Mouse (Mus musculus): ENCODE measurements at regions not wholly inside any gene's neighbourhood (a gene's known extent, or its start where the extent isn't known, plus 50 kb on each side); places are given as distances from the start of the nearest gene placed in this dataset.

GRCm38 (mm10) chr5:125843259-125843658 lies 311.7 kb downstream of the Tmem132b start:
- no peaks in the 10 kb centered on the region for H3K36me3 ChIP-seq (replicated peaks)

GRCm38 (mm10) chr5:125849722-125850121 lies 318.1 kb downstream of the Tmem132b start:
- WGBS = 86% methylated on average over 7 of the region's 7 CpGs
- no peak for DNase-seq (ENCODE audit: low spot score)
- Histone ChIP-seq H3K27ac (replicated peaks) (no peak overlapping the region), H3K4me3 (no peak overlapping the region), H3K36me3 (replicated peaks) (no peaks in the 10 kb centered on the region), H3K4me1 (no peaks in the 10 kb centered on the region), H3K27me3 (replicated peaks; ENCODE audit: low read depth, poor library complexity, severe bottlenecking) (no peaks in the 10 kb centered on the region), H3K9me3 (peaks cover 9% of the 10 kb centered on the region; the same call in 1 of the 2 replicates)

More at GRCm38 (mm10) chr5:125843259-125843658, 311.7 kb downstream of the Tmem132b start:
- Histone ChIP-seq H3K4me1 (no peaks in the 10 kb centered on the region), H3K9me3 (peaks cover 4% of the 10 kb centered on the region; the same call in 1 of the 2 replicates), H3K4me3 (no peak overlapping the region), H3K27ac (replicated peaks) (no peak overlapping the region), H3K27me3 (replicated peaks; ENCODE audit: low read depth, poor library complexity, severe bottlenecking) (no peaks in the 10 kb centered on the region)
- DNase-seq (ENCODE audit: low spot score) = no peak
- 79% methylated on average over 6 of the region's 6 CpGs for WGBS

- no peaks in the 10 kb centered on the region for H3K36me3 ChIP-seq (replicated peaks)
- WGBS = 79% methylated on average over 9 of the region's 9 CpGs
- no peaks in the 10 kb centered on the region for H3K4me1 ChIP-seq
These were observed 344.7 kb downstream of the Tmem132b start for GRCm38 (mm10) chr5:125876296-125876695.

GRCm38 (mm10) chr5:125888840-125889239 lies 357.3 kb downstream of the Tmem132b start:
- Histone ChIP-seq H3K4me1 (no peaks in the 10 kb centered on the region), H3K4me3 (no peak overlapping the region)
- 83% methylated on average over 2 of the region's 2 CpGs for WGBS

More at GRCm38 (mm10) chr5:125876296-125876695, 344.7 kb downstream of the Tmem132b start:
- Histone ChIP-seq H3K4me3 (no peak overlapping the region), H3K27me3 (replicated peaks; ENCODE audit: low read depth, poor library complexity, severe bottlenecking) (no peaks in the 10 kb centered on the region), H3K27ac (replicated peaks) (no peak overlapping the region), H3K9me3 (no peaks in the 10 kb centered on the region)
- DNase-seq (ENCODE audit: low spot score) = no peak

GRCm38 (mm10) chr5:125893864-125894263 lies 362.3 kb downstream of the Tmem132b start:
- Histone ChIP-seq H3K4me1 (no peaks in the 10 kb centered on the region), H3K4me3 (no peak overlapping the region), H3K27me3 (replicated peaks; ENCODE audit: low read depth, poor library complexity, severe bottlenecking) (no peaks in the 10 kb centered on the region), H3K9me3 (no peaks in the 10 kb centered on the region), H3K36me3 (replicated peaks) (no peaks in the 10 kb centered on the region), H3K27ac (replicated peaks) (no peak overlapping the region)
- no peak for DNase-seq (ENCODE audit: low spot score)
- 89% methylated on average over 6 of the region's 6 CpGs for WGBS

More at GRCm38 (mm10) chr5:125888840-125889239, 357.3 kb downstream of the Tmem132b start:
- DNase-seq (ENCODE audit: low spot score) = no peak
- Histone ChIP-seq H3K27me3 (replicated peaks; ENCODE audit: low read depth, poor library complexity, severe bottlenecking) (no peaks in the 10 kb centered on the region), H3K36me3 (replicated peaks) (no peaks in the 10 kb centered on the region), H3K9me3 (peaks cover 6% of the 10 kb centered on the region; the same call in 1 of the 2 replicates), H3K27ac (replicated peaks) (no peak overlapping the region)

GRCm38 (mm10) chr5:125902038-125902437 lies 370.5 kb downstream of the Tmem132b start:
- no peak overlapping the region for H3K4me3 ChIP-seq
- no peaks in the 10 kb centered on the region for H3K4me1 ChIP-seq
- H3K27me3 ChIP-seq (replicated peaks; ENCODE audit: low read depth, poor library complexity, severe bottlenecking) = no peaks in the 10 kb centered on the region
- H3K36me3 ChIP-seq (replicated peaks) = no peaks in the 10 kb centered on the region
- WGBS = 85% methylated on average over 4 of the region's 4 CpGs
- H3K9me3 ChIP-seq = no peaks in the 10 kb centered on the region
- DNase-seq (ENCODE audit: low spot score) = no peak
- no peak overlapping the region for H3K27ac ChIP-seq (replicated peaks)

GRCm38 (mm10) chr5:125904426-125904825 lies 372.9 kb downstream of the Tmem132b start:
- no peak for DNase-seq (ENCODE audit: low spot score)
- Histone ChIP-seq H3K36me3 (replicated peaks) (no peaks in the 10 kb centered on the region), H3K4me3 (no peak overlapping the region), H3K9me3 (no peaks in the 10 kb centered on the region), H3K27ac (replicated peaks) (no peak overlapping the region), H3K27me3 (replicated peaks; ENCODE audit: low read depth, poor library complexity, severe bottlenecking) (no peaks in the 10 kb centered on the region), H3K4me1 (no peaks in the 10 kb centered on the region)
- 86% methylated on average over 5 of the region's 5 CpGs for WGBS

GRCm38 (mm10) chr5:125907332-125907731 lies 375.8 kb downstream of the Tmem132b start:
- DNase-seq (ENCODE audit: low spot score) = no peak
- Histone ChIP-seq H3K36me3 (replicated peaks) (no peaks in the 10 kb centered on the region), H3K27me3 (replicated peaks; ENCODE audit: low read depth, poor library complexity, severe bottlenecking) (no peaks in the 10 kb centered on the region), H3K4me3 (no peak overlapping the region), H3K4me1 (no peaks in the 10 kb centered on the region), H3K9me3 (no peaks in the 10 kb centered on the region), H3K27ac (replicated peaks) (no peak overlapping the region)
- WGBS = 92% methylated on average over 4 of the region's 4 CpGs

- DNase-seq (ENCODE audit: low spot score) = no peak
- Histone ChIP-seq H3K27me3 (replicated peaks; ENCODE audit: low read depth, poor library complexity, severe bottlenecking) (no peaks in the 10 kb centered on the region), H3K9me3 (no peaks in the 10 kb centered on the region), H3K4me3 (no peak overlapping the region), H3K36me3 (replicated peaks) (no peaks in the 10 kb centered on the region), H3K27ac (replicated peaks) (no peak overlapping the region), H3K4me1 (no peaks in the 10 kb centered on the region)
- 92% methylated on average over 5 of the region's 5 CpGs for WGBS
These were observed 376.3 kb downstream of the Tmem132b start for GRCm38 (mm10) chr5:125907909-125908308.

GRCm38 (mm10) chr5:125915857-125916256 lies 384.3 kb downstream of the Tmem132b start:
- Histone ChIP-seq H3K27me3 (replicated peaks; ENCODE audit: low read depth, poor library complexity, severe bottlenecking) (no peaks in the 10 kb centered on the region), H3K36me3 (replicated peaks) (no peaks in the 10 kb centered on the region), H3K4me1 (no peaks in the 10 kb centered on the region), H3K27ac (replicated peaks) (no peak overlapping the region), H3K9me3 (no peaks in the 10 kb centered on the region), H3K4me3 (no peak overlapping the region)
- 88% methylated on average over 4 of the region's 4 CpGs for WGBS
- DNase-seq (ENCODE audit: low spot score) = no peak

GRCm38 (mm10) chr5:125920965-125921364 lies 389.4 kb downstream of the Tmem132b start:
- H3K4me1 ChIP-seq = no peaks in the 10 kb centered on the region
- H3K27ac ChIP-seq (replicated peaks) = no peak overlapping the region
- no peak for DNase-seq (ENCODE audit: low spot score)
- WGBS = 24% methylated on average over 11 of the region's 11 CpGs
- H3K36me3 ChIP-seq (replicated peaks) = no peaks in the 10 kb centered on the region
- H3K9me3 ChIP-seq = no peaks in the 10 kb centered on the region
- no peak overlapping the region for H3K4me3 ChIP-seq
- H3K27me3 ChIP-seq (replicated peaks; ENCODE audit: low read depth, poor library complexity, severe bottlenecking) = no peaks in the 10 kb centered on the region

- H3K9me3 ChIP-seq = no peaks in the 10 kb centered on the region
These were observed 394.4 kb downstream of the Tmem132b start for GRCm38 (mm10) chr5:125925856-125926497.

GRCm38 (mm10) chr5:125931502-125931901 lies 399.9 kb downstream of the Tmem132b start:
- no peak for DNase-seq (ENCODE audit: low spot score)
- H3K36me3 ChIP-seq (replicated peaks) = no peaks in the 10 kb centered on the region
- no peaks in the 10 kb centered on the region for H3K4me1 ChIP-seq
- no peaks in the 10 kb centered on the region for H3K9me3 ChIP-seq
- H3K27me3 ChIP-seq (replicated peaks; ENCODE audit: low read depth, poor library complexity, severe bottlenecking) = no peaks in the 10 kb centered on the region
- WGBS = 83% methylated on average over 4 of the region's 4 CpGs
- H3K4me3 ChIP-seq = no peak overlapping the region
- H3K27ac ChIP-seq (replicated peaks) = no peak overlapping the region

More at GRCm38 (mm10) chr5:125925856-125926497, 394.4 kb downstream of the Tmem132b start:
- no peaks in the 10 kb centered on the region for H3K4me1 ChIP-seq
- no peak overlapping the region for H3K27ac ChIP-seq (replicated peaks)
- no peaks in the 10 kb centered on the region for H3K27me3 ChIP-seq (replicated peaks; ENCODE audit: low read depth, poor library complexity, severe bottlenecking)
- H3K4me3 ChIP-seq = no peak overlapping the region
- DNase-seq (ENCODE audit: low spot score) = no peak
- WGBS = 75% methylated on average over 7 of the region's 7 CpGs
- no peaks in the 10 kb centered on the region for H3K36me3 ChIP-seq (replicated peaks)

Data from embryonic facial prominence, embryonic 10.5 days (tissue).